ENCODE assay signal across 9 mouse cellular contexts in genomic region chr11:113807086-113807485, GRCm38 (mm10). TPM values are rescaled to one million over a fixed set of nuclear protein-coding genes. Genes with fewer than 3 reads are reported as not detected.
DNase-seq lines count a peak whose midpoint lies in the region; ATAC-seq and TF ChIP-seq lines count a peak whose summit lies in the region.
"Had no signal": no experiment of that assay in that cellular context is flagged by ENCODE, and none has a peak within 500 bp of the region (broad histone marks: within the 10 kb centered on the region; RNA-seq: fewer than 3 reads in every experiment).

No protein-coding gene starts in this region.

- TF ChIP-seq CTCF in left cerebral cortex, adult 2 months (IDR thresholded peaks at IDR 0.05): no peak
- TF ChIP-seq CTCF in heart, postnatal 0 days (IDR thresholded peaks at IDR 0.05; ENCODE audit: low read depth): no peak

- peak; percentile 73 for ATAC-seq in heart, postnatal 0 days (ENCODE audit: insufficient read depth, low read depth)
- ATAC-seq in liver, embryonic 11.5 days (replicated peaks; ENCODE audit: low FRiP score): peak; percentile 37
- no peak for ATAC-seq in neural tube, embryonic 13.5 days (ENCODE audit: low read depth)

- peak overlapping the region; percentile 54; the same call in 1 of the 2 replicates for H3K27ac ChIP-seq in left cerebral cortex, adult 2 months
- peak overlapping the region; percentile 74 for H3K27ac ChIP-seq in heart, postnatal 0 days (ENCODE audit: low read depth)
- H3K27ac ChIP-seq in liver, embryonic 11.5 days (ENCODE audit: low read depth, low read length): no peak overlapping the region
- peak overlapping the region; percentile 52 for H3K27ac ChIP-seq in neural tube, embryonic 13.5 days (replicated peaks)
- H3K27ac ChIP-seq: limb, embryonic 15.5 days had no signal

- no peaks in the 10 kb centered on the region for H3K36me3 ChIP-seq in heart, postnatal 0 days (replicated peaks; ENCODE audit: control insufficient read depth, insufficient read depth, low read length)
- no peaks in the 10 kb centered on the region for H3K36me3 ChIP-seq in liver, embryonic 11.5 days (ENCODE audit: control insufficient read depth, insufficient read depth, low read length)
- H3K36me3 ChIP-seq in neural tube, embryonic 13.5 days: 0 out of 2 replicates have a peak, but pooled peaks cover 3% of the 10 kb centered on the region

- intact Hi-C loops in left cerebral cortex, adult 2 months (cut with DNase I): loop anchor here (2.0 kb wide), 2 partner anchors 22 to 56 kb away; partner anchors contain the start of gene Cdc42ep4
- intact Hi-C loops in left cerebral cortex, postnatal 14 days (cut with DNase I): no loop called here

- H3K9me3 ChIP-seq in heart, postnatal 0 days (replicated peaks; ENCODE audit: control insufficient read depth, low read length): no peaks in the 10 kb centered on the region
- H3K9me3 ChIP-seq in liver, embryonic 11.5 days (ENCODE audit: control insufficient read depth, low read length): no peaks in the 10 kb centered on the region
- H3K9me3 ChIP-seq in neural tube, embryonic 13.5 days: no peaks in the 10 kb centered on the region
- H3K9me3 ChIP-seq: limb, embryonic 15.5 days had no signal

- H3K9ac ChIP-seq in heart, postnatal 0 days (replicated peaks; ENCODE audit: low read depth, low read length): no peak overlapping the region
- H3K9ac ChIP-seq in liver, embryonic 11.5 days (ENCODE audit: low read depth, low read length): no peak overlapping the region
- no peak overlapping the region for H3K9ac ChIP-seq in neural tube, embryonic 13.5 days
- H3K9ac ChIP-seq: limb, embryonic 15.5 days had no signal

- 32% methylated on average over 9 of the region's 9 CpGs for WGBS in heart, postnatal 0 days
- WGBS in liver, embryonic 11.5 days: 17% methylated on average over 9 of the region's 9 CpGs
- 36% methylated on average over 9 of the region's 9 CpGs for WGBS in neural tube, embryonic 13.5 days

- no peak overlapping the region for H3K4me3 ChIP-seq in left cerebral cortex, adult 2 months
- no peak overlapping the region for H3K4me3 ChIP-seq in heart, postnatal 0 days (ENCODE audit: low read depth, low read length)
- no peak overlapping the region for H3K4me3 ChIP-seq in liver, embryonic 11.5 days (ENCODE audit: low read depth, low read length)
- no peak overlapping the region for H3K4me3 ChIP-seq in neural tube, embryonic 13.5 days
- H3K4me3 ChIP-seq: limb, embryonic 15.5 days had no signal

- 0 out of 2 replicates have a peak, but pooled peaks cover 3% of the 10 kb centered on the region for H3K27me3 ChIP-seq in heart, postnatal 0 days (ENCODE audit: control insufficient read depth, insufficient read depth, low read length)
- peaks cover 21% of the 10 kb centered on the region for H3K27me3 ChIP-seq in liver, embryonic 11.5 days (replicated peaks; ENCODE audit: control insufficient read depth, insufficient read depth, low read length)
- H3K27me3 ChIP-seq in neural tube, embryonic 13.5 days: no peaks in the 10 kb centered on the region
- H3K27me3 ChIP-seq: limb, embryonic 15.5 days had no signal

- no peak overlapping the region for H3K4me2 ChIP-seq in heart, postnatal 0 days (ENCODE audit: low read depth, low read length)
- H3K4me2 ChIP-seq in liver, embryonic 11.5 days: no peak overlapping the region
- H3K4me2 ChIP-seq in neural tube, embryonic 13.5 days: no peak overlapping the region
- H3K4me2 ChIP-seq: limb, embryonic 15.5 days had no signal

- peak; percentile 100 for TF ChIP-seq EP300 in heart, postnatal 0 days (IDR thresholded peaks at IDR 0.05; ENCODE audit: low read depth)

- H3K4me1 ChIP-seq in heart, postnatal 0 days (ENCODE audit: control insufficient read depth, insufficient read depth): peaks cover 18% of the 10 kb centered on the region; the same call in 1 of the 2 replicates
- H3K4me1 ChIP-seq in liver, embryonic 11.5 days (replicated peaks; ENCODE audit: control insufficient read depth, insufficient read depth, low read length): peaks cover 18% of the 10 kb centered on the region
- peaks cover 43% of the 10 kb centered on the region for H3K4me1 ChIP-seq in neural tube, embryonic 13.5 days (replicated peaks)

- DNase-seq in left cerebral cortex, adult 2 months (ENCODE audit: extremely low spot score in 1 of 2, low spot score in 2 of 2): no peak
- no peak for DNase-seq in left cerebral cortex, adult 9 months (ENCODE audit: low spot score in 2 of 2)
- peak; percentile 62 for DNase-seq in heart, postnatal 0 days (ENCODE audit: low spot score)
- DNase-seq in liver, embryonic 11.5 days (ENCODE audit: low spot score): no peak
- DNase-seq in urinary bladder, postnatal 14 days (ENCODE audit: low spot score): no peak
- DNase-seq in left cerebral cortex, postnatal 14 days (ENCODE audit: low spot score in 2 of 2): no peak
- no peak for DNase-seq in layer of hippocampus, postnatal 10 days (ENCODE audit: low spot score in 2 of 2)

RNA-seq across cellular contexts. Expression of gene Cdc42ep4, which starts 55.4 kb away (rescaled TPM):
- 10 to 100 TPM; 25.6 to 28.8 TPM for total RNA-seq in left cerebral cortex, adult 2 months (2021)
- total RNA-seq in heart, postnatal 0 days (2014; rRNA removed; ENCODE audit: low replicate concordance): 33.5 and 39.8 TPM in 2 replicates
- 11.8 and 12.0 TPM in 2 replicates for polyA plus RNA-seq in heart, postnatal 0 days (2015; fragmentation: Nextera tagmentation; extraction: Ambion mirVana)
- 26.0 and 29.5 TPM in 2 replicates for polyA plus RNA-seq in liver, embryonic 11.5 days (2014; fragmentation: Nextera tagmentation; extraction: Ambion mirVana)
- polyA plus RNA-seq in neural tube, embryonic 13.5 days (2015; fragmentation: Nextera tagmentation; extraction: Ambion mirVana): 54.6 and 58.9 TPM in 2 replicates
- total RNA-seq in left cerebral cortex, postnatal 14 days (2021): 10 to 100 TPM; 35.4 to 43.3 TPM
- total RNA-seq in layer of hippocampus, postnatal 10 days (2021): 10 to 100 TPM; 43.2 to 47.6 TPM
